Mouse (Mus musculus) heart, embryonic 12.5 days (tissue): ENCODE measurements at regions not wholly inside any gene's neighbourhood (a gene's known extent, or its start where the extent isn't known, plus 50 kb on each side); places are given as distances from the start of the nearest gene placed in this dataset.

Experiments used
- ATAC-seq: fragments of 200-750 bp; cut with Nextera tagmentation; 2 replicates; pipeline ENCODE4 v1.8.0; 2017; ENCODE audit warnings: moderate TSS enrichment, moderate library complexity; ENCODE audit not compliant: insufficient number of reproducible peaks, low FRiP score
- H3K27ac ChIP-seq: fragments of 300-500 bp; sonication (generic); 2 replicates; pipeline ENCODE4 v1.5.1; 2016; ENCODE audit warnings: mild to moderate bottlenecking, moderate library complexity; ENCODE audit not compliant: poor library complexity, severe bottlenecking
- H3K27me3 ChIP-seq: fragments of 300-500 bp; sonication (generic); replicated peaks from 2 replicates; pipeline ENCODE4 v1.6.1; 2016; ENCODE audit warnings: mild to moderate bottlenecking, moderate library complexity
- H3K36me3 ChIP-seq: fragments of 300-500 bp; sonication (generic); 2 replicates; pipeline ENCODE4 v1.6.1; 2016; ENCODE audit warnings: mild to moderate bottlenecking, moderate library complexity
- H3K4me1 ChIP-seq: fragments of 300-500 bp; sonication (generic); replicated peaks from 2 replicates; pipeline ENCODE4 v1.6.1; 2016; ENCODE audit warnings: mild to moderate bottlenecking
- H3K4me2 ChIP-seq: fragments of 300-500 bp; sonication (generic); 2 replicates; pipeline ENCODE4 v1.6.1; 2016; ENCODE audit warnings: mild to moderate bottlenecking, moderate library complexity
- H3K4me3 ChIP-seq: fragments of 300-500 bp; sonication (generic); 2 replicates; pipeline ENCODE4 v1.5.1; 2016; ENCODE audit warnings: mild to moderate bottlenecking
- H3K9ac ChIP-seq: fragments of 300-500 bp; sonication (generic); 2 replicates; pipeline ENCODE4 v1.6.1; 2016; ENCODE audit warnings: mild to moderate bottlenecking, moderate library complexity
- H3K9me3 ChIP-seq: fragments of 300-500 bp; sonication (generic); replicated peaks from 2 replicates; pipeline ENCODE4 v1.6.1; 2016; ENCODE audit warnings: mild to moderate bottlenecking, moderate library complexity
- WGBS: fragments of 180-500 bp; shearing (Covaris S2); methylation state at CpG from one replicate; pipeline ENCODE4 v1.1.7; 2016; 5-methylcytosine and 5-hydroxymethylcytosine counted together

GRCm38 (mm10) chr8:126831312-126832162, 114.1 kb downstream of the Tomm20 start:
- no peak for ATAC-seq
- no peak overlapping the region for H3K9ac ChIP-seq
- 80% methylated on average over 16 of the region's 16 CpGs for WGBS

GRCm38 (mm10) chr8:126830242-126830530, 115.5 kb downstream of the Tomm20 start:
- no peaks in the 10 kb centered on the region for H3K36me3 ChIP-seq
- H3K9me3 ChIP-seq: no peaks in the 10 kb centered on the region
- WGBS: 74% methylated on average over 5 of the region's 5 CpGs
- H3K4me2 ChIP-seq: no peak overlapping the region
- peak overlapping the region; percentile 67 for H3K27ac ChIP-seq
- peaks cover 89% of the 10 kb centered on the region for H3K4me1 ChIP-seq
- no peak overlapping the region for H3K9ac ChIP-seq
- no peak overlapping the region for H3K4me3 ChIP-seq
- H3K27me3 ChIP-seq: no peaks in the 10 kb centered on the region
- no peak for ATAC-seq

More at GRCm38 (mm10) chr8:126831312-126832162, 114.1 kb downstream of the Tomm20 start:
- Histone ChIP-seq H3K27me3 (no peaks in the 10 kb centered on the region), H3K27ac (peak overlapping the region; percentile 92), H3K4me1 (peaks cover 86% of the 10 kb centered on the region), H3K36me3 (no peaks in the 10 kb centered on the region), H3K9me3 (no peaks in the 10 kb centered on the region), H3K4me3 (no peak overlapping the region), H3K4me2 (no peak overlapping the region)

- Histone ChIP-seq H3K4me2 (no peak overlapping the region), H3K4me1 (peaks cover 91% of the 10 kb centered on the region), H3K9me3 (no peaks in the 10 kb centered on the region), H3K36me3 (no peaks in the 10 kb centered on the region), H3K27ac (peak overlapping the region; percentile 67), H3K4me3 (no peak overlapping the region), H3K27me3 (no peaks in the 10 kb centered on the region), H3K9ac (0 out of 2 replicates have a peak overlapping the region, but pooled peaks have one; percentile 24)
- ATAC-seq: no peak
- WGBS: 55% methylated on average over 17 of the region's 17 CpGs
Observed at GRCm38 (mm10) chr8:126829376-126830241, 116.0 kb downstream of the Tomm20 start.

GRCm38 (mm10) chr8:126827681-126828383, 117.8 kb downstream of the Tomm20 start:
- Histone ChIP-seq H3K27me3 (no peaks in the 10 kb centered on the region), H3K4me3 (no peak overlapping the region), H3K9ac (no peak overlapping the region), H3K4me1 (peaks cover 81% of the 10 kb centered on the region), H3K27ac (peak overlapping the region; percentile 97), H3K9me3 (no peaks in the 10 kb centered on the region), H3K4me2 (no peak overlapping the region), H3K36me3 (no peaks in the 10 kb centered on the region)
- WGBS: 28% methylated on average over 6 of the region's 6 CpGs
- no peak for ATAC-seq

- 11% methylated on average over 11 of the region's 11 CpGs for WGBS
- H3K4me3 ChIP-seq: no peak overlapping the region
Observed at GRCm38 (mm10) chr8:126826328-126827285, 119.0 kb downstream of the Tomm20 start.

GRCm38 (mm10) chr8:126825877-126826276, 119.8 kb downstream of the Tomm20 start:
- Histone ChIP-seq H3K36me3 (no peaks in the 10 kb centered on the region), H3K4me2 (0 out of 2 replicates have a peak overlapping the region, but pooled peaks have one; percentile 1), H3K9ac (peak overlapping the region; percentile 64), H3K4me3 (no peak overlapping the region), H3K27ac (peak overlapping the region; percentile 97), H3K27me3 (no peaks in the 10 kb centered on the region), H3K9me3 (no peaks in the 10 kb centered on the region), H3K4me1 (peaks cover 64% of the 10 kb centered on the region)
- WGBS: 29% methylated on average over 3 of the region's 3 CpGs
- no peak for ATAC-seq

More at GRCm38 (mm10) chr8:126826328-126827285, 119.0 kb downstream of the Tomm20 start:
- H3K27ac ChIP-seq: peak overlapping the region; percentile 97
- no peaks in the 10 kb centered on the region for H3K9me3 ChIP-seq
- H3K36me3 ChIP-seq: no peaks in the 10 kb centered on the region
- H3K4me2 ChIP-seq: peak overlapping the region; percentile 47
- H3K27me3 ChIP-seq: no peaks in the 10 kb centered on the region
- peaks cover 69% of the 10 kb centered on the region for H3K4me1 ChIP-seq
- ATAC-seq: peak; percentile 79
- H3K9ac ChIP-seq: peak overlapping the region; percentile 64

- H3K36me3 ChIP-seq: no peaks in the 10 kb centered on the region
- H3K27ac ChIP-seq: peak overlapping the region; percentile 97
- H3K4me3 ChIP-seq: no peak overlapping the region
- 54% methylated on average over 10 of the region's 10 CpGs for WGBS
- H3K27me3 ChIP-seq: no peaks in the 10 kb centered on the region
- no peak overlapping the region for H3K4me2 ChIP-seq
- no peak for ATAC-seq
- no peaks in the 10 kb centered on the region for H3K9me3 ChIP-seq
- H3K4me1 ChIP-seq: peaks cover 52% of the 10 kb centered on the region
- H3K9ac ChIP-seq: no peak overlapping the region
Observed at GRCm38 (mm10) chr8:126824575-126825208, 121.0 kb downstream of the Tomm20 start.

- Histone ChIP-seq H3K36me3 (no peaks in the 10 kb centered on the region), H3K27ac (no peak overlapping the region), H3K27me3 (no peaks in the 10 kb centered on the region), H3K4me3 (no peak overlapping the region), H3K4me1 (peaks cover 31% of the 10 kb centered on the region), H3K9ac (no peak overlapping the region), H3K9me3 (no peaks in the 10 kb centered on the region), H3K4me2 (no peak overlapping the region)
- ATAC-seq: no peak
- WGBS: 90% methylated on average over 4 of the region's 4 CpGs
Observed at GRCm38 (mm10) chr8:126822269-126822668, 123.4 kb downstream of the Tomm20 start.

GRCm38 (mm10) chr8:126821279-126821678, 124.4 kb downstream of the Tomm20 start:
- Histone ChIP-seq H3K27ac (no peak overlapping the region), H3K9me3 (no peaks in the 10 kb centered on the region), H3K27me3 (no peaks in the 10 kb centered on the region), H3K4me2 (no peak overlapping the region), H3K4me3 (no peak overlapping the region), H3K36me3 (no peaks in the 10 kb centered on the region), H3K9ac (no peak overlapping the region), H3K4me1 (peaks cover 21% of the 10 kb centered on the region)
- ATAC-seq: no peak
- WGBS: 56% methylated on average over 8 of the region's 8 CpGs

- Histone ChIP-seq H3K9ac (no peak overlapping the region), H3K27ac (no peak overlapping the region; the same call in 1 of the 2 replicates), H3K4me3 (no peak overlapping the region), H3K4me2 (no peak overlapping the region), H3K27me3 (no peaks in the 10 kb centered on the region), H3K36me3 (no peaks in the 10 kb centered on the region), H3K9me3 (no peaks in the 10 kb centered on the region), H3K4me1 (peaks cover 14% of the 10 kb centered on the region)
- 93% methylated on average over 2 of the region's 2 CpGs for WGBS
- ATAC-seq: no peak
Observed at GRCm38 (mm10) chr8:126820502-126820901, 125.1 kb downstream of the Tomm20 start.
